Mouse (Mus musculus): ENCODE data around the gene Cntn4. TPM values are rescaled to one million over a fixed set of nuclear protein-coding genes. Genes with fewer than 3 reads are reported as not detected.
"Not testable (repeated sequence)": the region's sequence is repeated elsewhere in the genome, so short reads cannot be mapped to it uniquely, and the experiment has no call there.

The Cntn4 gene
- total RNA-seq, 2 experiments from 2014 or later, result not detected

DNA sequence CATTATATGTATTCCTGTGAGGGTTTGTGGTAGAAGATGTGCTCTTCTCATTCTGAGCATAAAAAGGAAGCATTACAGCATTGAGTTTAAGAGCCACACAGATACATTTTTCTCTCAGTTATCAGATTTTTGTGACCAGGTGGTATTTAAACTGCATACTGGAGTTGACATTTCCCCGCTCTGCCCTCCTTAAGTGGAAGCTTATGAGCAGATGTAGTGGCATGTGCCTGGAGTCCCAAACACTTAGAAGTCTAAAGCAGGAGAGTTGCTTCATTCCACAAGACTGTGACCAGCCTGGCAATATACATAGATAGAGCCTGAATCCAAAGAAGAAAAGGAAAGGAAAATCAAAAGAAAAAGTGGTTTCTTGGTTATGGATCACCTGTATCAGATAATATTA lies 655.5 kb downstream of the Cntn4 start:
- no peak for DNase-seq

GRCm38 (mm10) chr6:106335066-106335465 lies 657.6 kb downstream of the Cntn4 start:
- DNase-seq, result no peak

GRCm38 (mm10) chr6:106336805-106337204 lies 659.3 kb downstream of the Cntn4 start:
- DNase-seq, result no peak

- DNase-seq, result no peak
Measured at GRCm38 (mm10) chr6:106337829-106338228, 660.4 kb downstream of the Cntn4 start.

- no peak for DNase-seq
Measured at GRCm38 (mm10) chr6:106341114-106341513, 663.7 kb downstream of the Cntn4 start.

GRCm38 (mm10) chr6:106350072-106350471 lies 672.6 kb downstream of the Cntn4 start:
- no peak for DNase-seq

- DNase-seq, result no peak
Measured at GRCm38 (mm10) chr6:106351389-106351788, 673.9 kb downstream of the Cntn4 start.

DNA sequence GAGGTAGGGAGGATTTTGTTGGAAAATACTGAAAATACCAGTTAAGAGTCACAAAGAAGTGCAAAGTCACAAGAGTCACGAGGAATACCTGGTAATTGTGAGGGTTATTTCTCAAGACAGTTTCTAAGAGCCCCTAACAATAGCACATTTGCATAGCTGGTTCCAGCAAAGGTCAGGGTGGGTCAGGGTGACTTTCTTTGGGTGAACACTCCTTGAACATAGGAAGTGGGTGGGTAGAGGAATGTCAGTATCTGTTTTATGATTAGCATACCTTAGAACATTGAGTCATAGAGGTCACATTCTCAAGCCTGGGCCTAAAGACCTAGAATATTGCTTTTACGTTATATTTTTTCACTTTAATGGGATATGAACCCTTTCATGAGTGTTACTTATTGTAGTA lies 681.3 kb downstream of the Cntn4 start:
- DNase-seq, result not testable (repeated sequence)

DNA sequence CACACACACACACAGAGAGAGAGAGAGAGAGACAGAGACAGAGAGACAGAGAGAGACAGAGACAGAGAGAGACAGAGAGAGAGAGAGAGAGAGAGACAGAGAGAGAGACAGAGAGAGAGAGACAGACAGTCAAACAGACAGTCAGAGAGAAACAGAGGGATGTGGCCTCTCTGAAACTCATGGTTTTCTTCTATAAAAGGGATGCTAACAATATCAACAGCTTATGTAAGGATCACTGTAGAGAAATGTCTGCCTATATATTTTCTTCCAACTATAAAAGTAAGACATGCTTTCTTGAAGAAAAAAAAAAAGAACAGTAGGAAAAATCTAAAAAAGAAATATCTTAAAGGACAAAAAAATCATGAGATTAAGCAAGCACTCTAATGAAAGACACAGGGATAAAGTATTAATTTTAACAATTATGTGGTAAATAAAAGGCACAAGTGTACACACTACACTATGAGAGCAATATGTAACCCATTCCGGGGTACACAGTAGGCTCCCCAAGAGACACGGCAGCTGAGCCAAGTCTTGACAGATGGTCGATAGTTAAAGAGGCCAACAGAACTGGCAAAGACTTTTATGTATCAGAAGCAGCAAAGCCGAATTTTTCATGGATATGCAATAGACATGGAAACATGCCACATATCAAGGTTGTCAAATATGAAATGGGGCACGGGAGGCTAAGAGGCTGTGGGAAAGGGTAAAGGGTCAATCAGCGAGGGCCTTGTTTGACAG lies 704.0 kb downstream of the Cntn4 start:
- no peak for DNase-seq

GRCm38 (mm10) chr6:106387833-106388406 lies 710.5 kb downstream of the Cntn4 start:
- DNase-seq, result no peak

DNA sequence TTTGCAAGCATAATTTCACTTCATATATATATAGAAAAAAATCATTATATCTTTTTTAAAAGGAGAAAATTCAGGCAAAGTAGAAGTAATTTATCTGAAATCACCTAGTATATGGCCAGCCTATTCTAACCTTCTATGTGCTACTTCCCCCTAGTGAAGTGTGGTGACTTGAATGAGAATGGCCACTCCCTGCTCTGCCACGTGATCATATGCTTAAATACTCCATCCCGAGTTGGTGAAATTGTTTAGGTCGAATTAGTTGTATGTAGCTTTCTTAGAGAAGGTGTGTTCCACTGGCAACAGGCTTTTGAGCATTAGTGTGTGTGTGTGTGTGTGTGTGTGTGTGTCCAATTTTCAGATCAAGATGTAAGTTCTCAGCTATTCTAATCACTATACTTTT lies 730.6 kb downstream of the Cntn4 start:
- DNase-seq, result no peak

GRCm38 (mm10) chr6:106408634-106409033 lies 731.2 kb downstream of the Cntn4 start:
- no peak for DNase-seq

DNA sequence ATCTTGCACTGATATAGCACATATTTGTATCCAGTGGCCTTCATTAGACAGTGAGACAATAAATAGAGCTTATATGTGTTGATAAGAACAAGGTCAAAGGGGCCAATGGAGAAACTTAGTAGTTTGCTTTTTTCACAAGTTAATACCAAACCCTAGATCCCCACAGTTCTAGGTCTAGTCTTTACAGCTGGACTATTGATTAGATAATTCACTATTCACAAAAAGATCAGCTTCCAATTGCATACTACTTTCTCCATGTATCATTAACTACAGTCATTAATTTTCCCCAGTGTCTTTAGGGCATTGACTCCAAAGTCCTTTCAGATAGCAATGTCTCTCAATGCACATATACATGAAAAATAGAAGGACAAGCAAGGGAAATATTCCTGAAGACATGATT lies 745.5 kb downstream of the Cntn4 start:
- no peak for DNase-seq

GRCm38 (mm10) chr6:106423471-106423870 lies 746.0 kb downstream of the Cntn4 start:
- DNase-seq, result no peak

- DNase-seq, result peak; percentile 4
Measured at GRCm38 (mm10) chr6:106426615-106427014, 749.2 kb downstream of the Cntn4 start.

DNA sequence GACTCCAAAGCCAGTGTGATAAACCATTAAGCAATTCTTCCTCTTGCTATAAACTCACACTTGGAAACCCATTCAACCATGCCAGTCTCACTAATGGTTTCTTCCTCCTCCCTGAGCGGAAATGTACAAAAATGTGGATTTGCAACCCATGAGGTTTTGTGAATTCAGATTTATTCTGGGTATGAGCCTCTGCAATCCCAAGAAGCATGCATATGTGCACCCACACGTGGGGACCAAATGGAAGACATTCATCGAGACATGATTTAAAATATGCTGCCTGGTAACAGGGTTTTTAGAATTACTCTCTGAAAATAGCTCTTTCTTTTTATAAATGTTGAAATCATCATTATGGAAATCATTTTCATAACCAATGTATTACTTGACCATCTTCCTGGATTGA lies 754.0 kb downstream of the Cntn4 start:
- DNase-seq, result no peak

DNA sequence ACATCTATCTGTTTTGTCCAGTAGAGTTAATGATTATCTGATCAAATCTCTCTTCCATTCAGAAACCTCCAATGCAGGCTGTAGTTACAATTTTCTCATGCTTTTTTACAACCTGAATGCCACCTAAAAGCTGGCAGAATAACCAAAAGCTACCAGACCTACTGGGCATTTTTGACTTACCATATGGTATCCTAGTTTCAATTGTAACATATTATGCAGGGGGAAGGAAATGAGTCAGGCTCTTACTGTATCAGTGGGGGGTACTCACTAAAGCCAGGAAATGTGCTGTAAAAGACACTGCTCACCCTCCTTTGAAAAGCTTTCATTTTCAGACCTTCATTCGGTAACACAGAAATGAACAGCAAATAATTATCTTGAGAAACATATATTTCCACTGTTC lies 763.3 kb downstream of the Cntn4 start:
- DNase-seq, result no peak

- DNase-seq, result no peak
Measured at GRCm38 (mm10) chr6:106441246-106441645, 763.8 kb downstream of the Cntn4 start.

GRCm38 (mm10) chr6:106454131-106454838 lies 776.8 kb downstream of the Cntn4 start:
- no peak for DNase-seq

DNA sequence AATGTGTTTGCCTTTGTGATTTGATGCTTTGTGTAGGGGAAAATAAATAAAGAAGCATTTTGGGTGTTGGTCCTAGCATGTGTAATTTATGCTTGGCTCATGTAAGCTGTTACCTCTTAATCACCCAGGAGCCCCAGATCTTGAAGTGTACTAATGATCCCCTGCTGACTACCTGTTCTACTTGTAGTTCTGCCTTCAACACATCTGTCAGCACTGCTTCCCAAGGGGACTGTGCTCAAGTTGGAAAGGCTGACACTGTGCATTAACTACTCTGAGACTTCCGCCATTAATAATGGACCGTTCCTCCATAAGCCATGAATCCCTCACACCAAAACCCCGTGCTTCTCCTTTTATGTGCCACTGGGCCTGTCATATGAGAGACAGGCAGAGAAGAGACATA lies 778.2 kb downstream of the Cntn4 start:
- no peak for DNase-seq

GRCm38 (mm10) chr6:106458166-106458565 lies 780.7 kb downstream of the Cntn4 start:
- no peak for DNase-seq

DNA sequence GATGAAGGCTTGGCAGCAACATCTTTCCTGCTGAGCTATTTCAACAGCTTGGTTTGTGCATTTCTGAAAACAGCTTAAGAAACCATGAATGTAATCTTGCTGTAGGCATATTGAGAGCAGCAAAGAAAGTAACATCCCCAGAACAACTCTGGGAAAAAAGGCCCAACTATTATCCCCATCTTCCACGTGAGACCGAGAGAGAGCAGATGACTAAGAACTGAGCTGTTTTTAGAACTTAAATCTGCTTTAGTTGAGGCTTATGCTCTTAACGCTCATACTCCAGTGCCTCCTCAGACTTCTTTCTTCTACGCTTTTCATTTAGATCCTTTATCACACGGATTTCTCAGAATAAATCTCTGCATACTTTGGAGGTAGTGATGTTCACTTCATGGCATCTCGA lies 784.9 kb downstream of the Cntn4 start:
- DNase-seq, result no peak

- no peak for DNase-seq
Measured at GRCm38 (mm10) chr6:106463857-106464256, 786.4 kb downstream of the Cntn4 start.

GRCm38 (mm10) chr6:106465766-106466165 lies 788.3 kb downstream of the Cntn4 start:
- no peak for DNase-seq
